Mouse (Mus musculus) layer of hippocampus, postnatal 10 days (tissue): ENCODE measurements at regions not wholly inside any gene's neighbourhood (a gene's known extent, or its start where the extent isn't known, plus 50 kb on each side); places are given as distances from the start of the nearest gene placed in this dataset.
"Not testable (repeated sequence)": the region's sequence is repeated elsewhere in the genome, so short reads cannot be mapped to it uniquely, and the experiment has no call there.

Experiments used
- DNase-seq, 2 experiments: peaks; one replicate each; pipeline ENCODE4 v3.0.0; 2021; ENCODE audit warnings: low spot score in 2 of 2

DNA sequence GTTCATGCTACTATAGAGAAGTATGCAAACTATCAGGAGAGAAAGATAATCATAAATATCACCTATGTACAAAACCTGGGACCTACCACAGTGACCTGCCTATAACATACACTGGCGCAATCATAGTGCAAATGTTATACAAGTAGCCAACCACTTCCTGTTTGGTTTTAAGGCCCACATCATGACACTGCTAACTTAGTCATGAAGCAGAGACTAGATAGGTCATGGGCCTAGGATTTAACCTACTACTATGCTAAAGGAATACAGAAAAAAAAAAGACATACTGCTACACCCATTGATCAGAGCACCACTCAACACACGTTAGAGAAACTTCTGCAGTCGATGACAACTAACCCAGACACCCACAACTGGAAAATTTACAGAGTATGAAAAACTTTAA, 498.6 kb upstream of the Acvr2a start:
- no peak for DNase-seq

DNA sequence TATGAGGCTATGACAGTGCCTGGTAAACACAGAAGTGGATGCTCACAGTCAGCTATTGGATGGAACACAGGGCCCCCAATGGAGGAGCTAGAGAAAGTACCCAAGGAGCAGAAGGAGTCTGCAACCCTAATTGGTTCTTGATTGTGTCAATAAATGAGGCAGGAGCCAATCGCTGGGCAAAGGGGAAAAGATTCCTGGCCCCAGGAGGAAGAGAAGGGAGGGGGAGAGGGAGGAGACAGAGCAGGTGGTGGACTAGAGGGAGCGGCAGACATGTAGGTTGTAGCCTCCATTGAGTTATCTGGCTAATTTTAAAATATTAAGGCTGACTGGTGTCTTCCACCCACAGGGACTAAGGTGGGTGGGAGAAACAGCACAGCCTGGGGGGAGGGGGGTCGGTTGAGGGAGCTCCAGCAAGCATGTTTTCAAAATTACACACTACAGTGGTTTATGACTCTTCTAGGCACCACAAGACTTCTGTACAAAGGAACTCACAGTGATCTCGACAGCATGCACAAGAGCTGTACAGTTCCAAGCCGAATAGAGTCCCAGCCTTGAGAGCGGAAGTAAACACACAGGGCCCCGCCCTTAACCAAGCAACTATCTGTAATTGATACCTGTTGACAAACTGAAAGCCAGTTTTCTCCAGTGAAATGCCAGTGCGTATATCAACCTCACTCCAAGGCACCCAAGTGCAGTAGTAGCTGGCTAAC, 497.6 kb upstream of the Acvr2a start:
- no peak for DNase-seq

DNA sequence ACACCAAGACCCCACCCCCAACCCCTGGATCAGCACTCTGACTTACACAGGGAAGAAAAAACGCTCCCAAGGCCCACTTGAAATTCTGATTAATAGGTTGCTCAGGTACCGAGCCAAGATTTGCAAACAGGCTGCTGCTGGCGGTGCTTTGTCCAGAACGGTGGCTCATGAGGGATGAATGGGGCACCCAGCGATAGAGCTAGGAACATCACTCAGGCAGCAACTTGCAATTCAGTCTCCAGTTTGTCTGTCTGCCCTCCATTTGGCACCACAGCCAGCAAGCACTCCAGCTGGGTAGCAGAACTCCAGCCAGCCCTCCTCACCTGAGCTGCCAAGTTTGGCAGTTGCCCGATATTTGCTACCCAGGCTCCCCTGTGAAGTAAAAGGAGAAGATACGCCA, 496.1 kb upstream of the Acvr2a start:
- DNase-seq = peak in 1 of 2 experiments; percentile 17

DNA sequence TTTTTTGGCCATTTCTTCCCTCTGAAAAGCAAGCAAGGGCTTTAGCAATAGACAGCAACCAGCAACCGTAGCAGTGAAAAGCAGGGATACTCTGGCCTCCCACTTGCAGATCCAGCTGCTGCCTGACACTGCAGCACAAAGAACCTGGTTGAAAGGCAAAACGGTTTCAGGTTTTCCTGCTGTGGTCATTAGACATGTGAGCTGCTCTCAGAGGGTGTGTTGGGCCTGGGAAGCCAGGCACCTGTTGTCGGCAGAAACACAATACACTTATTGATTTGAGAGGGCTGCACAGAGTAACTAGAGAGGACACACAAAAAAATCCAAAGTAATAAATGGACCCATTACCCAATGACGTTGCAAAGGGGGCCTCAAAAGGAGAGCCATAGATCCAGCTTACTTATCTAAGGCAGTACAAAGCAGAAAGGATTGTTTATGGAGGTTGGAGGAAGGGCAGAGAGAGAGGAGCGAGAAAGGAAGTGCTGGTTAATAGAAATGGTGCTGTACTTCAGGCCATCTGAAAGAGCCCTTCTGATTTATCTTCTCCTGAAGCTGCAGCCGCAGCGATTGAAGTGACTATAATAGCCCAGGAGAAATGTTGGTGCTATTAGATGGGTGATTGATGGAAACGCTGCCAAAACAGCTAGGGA, 495.4 kb upstream of the Acvr2a start:
- no peak for DNase-seq

DNA sequence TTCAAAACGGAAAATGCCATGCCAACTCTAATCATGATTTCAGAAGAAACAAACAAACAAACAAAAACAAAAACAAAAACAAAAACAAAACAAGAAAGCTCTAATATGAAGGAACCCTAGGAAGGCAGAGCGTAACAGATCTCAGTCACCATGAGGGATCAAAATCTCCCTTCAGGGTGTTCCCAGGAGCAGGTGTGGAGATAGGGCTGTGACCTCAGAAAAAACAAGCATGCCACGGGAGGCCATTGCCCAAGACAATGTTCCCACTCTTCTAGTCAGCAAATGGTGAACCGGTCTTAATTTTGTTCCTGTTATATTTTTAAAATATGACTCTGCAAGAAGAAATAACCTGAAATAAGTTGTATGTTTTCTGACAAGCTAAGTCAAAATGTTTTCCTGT, 492.4 kb upstream of the Acvr2a start:
- DNase-seq = no peak

DNA sequence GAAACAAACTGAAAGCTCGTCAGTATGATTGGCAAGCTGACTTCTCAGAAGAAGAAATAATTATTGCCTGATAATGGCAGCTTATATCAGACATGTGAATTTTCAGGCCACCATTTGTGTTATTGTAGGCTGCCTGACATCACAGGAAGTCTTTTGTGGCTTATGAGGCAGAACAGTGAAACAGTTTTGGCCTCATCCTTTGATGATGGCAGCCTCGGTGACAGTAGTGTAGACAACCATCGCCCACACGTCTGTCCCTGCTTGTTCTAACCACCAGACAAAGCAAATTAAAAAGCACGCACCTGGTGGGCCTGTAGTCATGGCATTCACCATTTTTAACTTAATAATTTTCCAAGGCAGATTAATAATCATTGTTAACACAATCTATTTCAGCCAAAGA, 491.6 kb upstream of the Acvr2a start:
- DNase-seq = no peak

DNA sequence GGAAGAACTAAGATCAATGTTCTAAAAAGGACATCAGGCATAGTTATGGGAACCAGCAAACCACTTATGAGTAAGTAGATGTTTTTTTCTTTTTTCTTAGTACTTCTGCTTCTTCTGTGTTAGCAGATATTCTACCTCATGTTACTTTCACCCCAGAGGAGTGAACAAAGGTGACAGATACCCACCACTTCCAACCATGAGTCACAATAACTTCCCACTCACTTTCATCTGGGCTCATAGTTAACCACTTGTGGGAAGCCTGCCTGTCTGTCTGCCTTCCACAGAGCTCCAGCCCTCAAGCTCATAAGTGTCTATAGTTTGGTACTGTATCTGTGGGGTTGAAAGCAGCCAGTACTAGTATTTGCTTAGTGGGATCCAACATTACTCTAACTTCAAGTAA, 485.7 kb upstream of the Acvr2a start:
- DNase-seq = no peak

DNA sequence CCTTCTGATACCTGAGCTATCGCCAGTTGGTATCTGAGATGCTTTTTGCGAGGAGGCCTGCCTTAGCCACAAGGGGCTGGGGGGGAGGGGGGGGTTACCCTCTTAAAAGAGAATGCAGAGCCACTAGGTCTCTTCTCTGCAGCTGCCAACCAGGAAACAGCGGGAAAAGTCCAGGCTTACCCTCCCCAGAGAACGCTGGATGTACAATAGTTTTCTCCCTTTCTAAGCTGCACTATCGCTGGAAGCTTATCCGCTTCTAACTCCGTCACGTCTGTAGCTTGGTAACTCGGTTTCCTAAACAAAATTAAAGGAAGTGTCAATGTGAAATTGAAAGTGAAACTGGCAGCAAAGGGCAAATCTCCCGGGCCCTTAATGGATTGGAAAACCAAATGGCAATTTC, 481.1 kb upstream of the Acvr2a start:
- no peak for DNase-seq

DNA sequence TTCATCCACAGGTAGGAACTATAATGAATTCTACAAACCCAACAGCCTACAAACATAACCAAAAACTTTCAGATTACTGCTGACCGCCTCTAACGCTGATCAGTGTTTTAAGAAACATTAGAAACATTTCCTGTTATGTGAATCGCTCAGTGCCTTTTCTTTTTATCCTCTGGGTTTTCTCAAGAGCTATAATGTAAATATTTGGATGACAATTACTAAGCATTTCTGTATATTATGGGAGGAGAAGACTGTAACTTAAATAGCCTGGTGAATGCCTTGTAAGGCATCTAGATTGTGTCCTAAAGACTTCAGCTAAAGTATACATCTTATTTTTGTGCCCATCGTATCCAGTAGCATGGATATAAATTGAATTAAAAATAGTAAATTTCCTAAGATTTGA, 465.9 kb upstream of the Acvr2a start:
- DNase-seq = no peak

DNA sequence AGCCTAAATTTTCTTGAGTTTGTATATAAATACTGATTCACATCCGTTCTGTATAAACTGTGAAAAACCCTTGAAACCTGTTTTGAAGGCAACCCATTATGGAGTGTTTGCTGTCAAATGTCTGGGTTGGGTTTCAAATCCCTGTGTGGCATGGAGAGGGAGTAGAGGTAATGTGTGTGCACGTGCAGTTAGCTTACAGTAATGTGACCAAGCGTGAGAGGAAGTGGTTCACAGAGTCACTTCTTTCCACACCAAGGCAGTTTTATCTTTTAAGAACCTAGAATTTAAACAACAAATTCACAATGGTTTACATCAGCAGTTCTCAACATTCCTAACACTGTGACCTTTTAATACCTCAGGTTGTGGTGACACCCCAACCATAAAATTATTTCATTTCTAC, 464.1 kb upstream of the Acvr2a start:
- DNase-seq = no peak

DNA sequence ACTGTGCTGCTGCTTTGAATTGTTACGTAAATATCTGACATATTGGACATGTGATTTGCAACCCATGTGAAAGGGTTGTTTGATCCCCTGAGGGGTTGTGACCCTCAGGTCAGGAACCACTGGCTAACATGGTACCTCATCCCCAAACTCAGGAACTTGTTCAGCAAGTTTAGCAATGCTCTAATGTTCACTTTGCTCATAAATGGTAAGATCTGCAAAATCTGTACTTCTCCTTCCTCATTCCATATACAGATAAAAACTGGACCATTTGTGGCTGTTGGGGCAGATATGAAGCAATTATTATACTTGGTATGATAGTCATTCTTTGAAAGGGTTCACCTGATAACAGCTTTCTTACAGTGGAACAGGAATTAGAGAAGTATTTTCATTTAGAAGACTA, 463.7 kb upstream of the Acvr2a start:
- DNase-seq = no peak

DNA sequence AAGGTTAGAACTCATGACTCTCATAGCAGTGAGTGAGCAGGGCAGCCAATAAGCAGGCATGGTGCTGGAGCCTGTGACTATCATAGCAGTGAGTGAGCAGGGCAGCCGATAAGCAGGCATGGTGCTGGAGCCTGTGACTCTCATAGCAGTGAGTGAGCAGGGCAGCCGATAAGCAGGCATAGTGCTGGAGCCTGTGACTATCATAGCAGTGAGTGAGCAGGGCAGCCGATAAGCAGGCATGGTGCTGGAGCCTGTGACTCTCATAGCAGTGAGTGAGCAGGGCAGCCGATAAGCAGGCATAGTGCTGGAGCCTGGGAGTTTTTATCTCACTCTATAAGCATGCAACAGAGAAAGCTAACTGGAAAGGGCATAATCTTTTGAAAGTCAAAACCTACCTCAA, 442.3 kb upstream of the Acvr2a start:
- DNase-seq = not testable (repeated sequence)

DNA sequence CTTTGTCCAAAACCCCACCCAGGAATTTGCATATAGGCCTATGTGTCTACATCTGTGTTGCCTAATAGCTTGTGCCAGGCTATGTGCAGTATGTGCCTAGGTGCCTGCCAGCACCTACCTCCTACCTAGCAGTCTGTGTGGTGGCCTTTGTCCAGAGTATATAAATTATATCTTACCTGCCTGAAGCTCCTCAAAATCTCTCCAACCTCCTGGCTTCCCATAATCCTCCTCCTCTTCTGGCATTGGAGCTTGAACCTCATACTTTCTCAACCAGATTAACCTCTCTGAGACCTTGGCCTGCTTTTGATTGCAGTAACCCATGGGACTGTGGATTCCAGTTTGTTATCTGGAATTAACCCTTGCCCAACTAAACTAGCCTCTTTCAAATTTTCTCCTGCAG, 440.8 kb upstream of the Acvr2a start:
- DNase-seq = no peak

DNA sequence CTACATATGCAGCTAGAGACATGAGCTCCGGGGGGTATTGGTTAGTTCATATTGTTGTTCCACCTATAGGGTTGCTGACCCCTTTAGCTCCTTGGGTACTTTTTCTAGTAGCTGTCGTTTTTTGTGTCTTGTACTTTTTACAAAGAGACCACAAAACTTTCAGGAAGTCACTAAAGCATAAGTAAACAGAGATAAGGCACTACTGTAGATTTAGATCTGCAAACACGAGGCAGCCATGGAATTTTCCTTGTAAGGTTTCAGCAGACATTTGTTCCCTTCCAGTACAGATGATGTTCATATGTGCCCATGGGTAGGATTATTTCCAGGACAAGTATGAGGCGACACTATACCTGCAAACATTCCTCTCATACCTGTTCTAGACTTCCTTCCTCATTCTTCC, 439.6 kb upstream of the Acvr2a start:
- no peak for DNase-seq

DNA sequence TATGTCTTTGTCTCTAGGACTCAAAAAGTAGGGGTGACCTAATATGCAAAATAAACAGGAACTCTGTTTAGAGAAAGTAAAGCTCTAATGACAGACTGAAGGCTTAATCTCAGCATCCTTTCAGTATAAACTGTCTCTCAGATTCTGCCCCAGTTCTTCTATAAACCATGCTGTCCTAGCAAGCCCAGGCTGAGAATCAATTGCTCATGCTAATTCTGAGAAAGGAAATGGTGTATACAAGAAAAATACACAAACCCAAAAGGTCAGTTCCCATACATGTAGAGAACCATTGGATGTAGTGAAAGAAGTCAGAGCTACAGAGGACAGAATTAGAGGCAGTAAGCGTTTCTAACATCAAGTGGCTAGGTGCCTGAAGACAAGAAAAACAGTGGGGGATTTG, 435.7 kb upstream of the Acvr2a start:
- DNase-seq = no peak

DNA sequence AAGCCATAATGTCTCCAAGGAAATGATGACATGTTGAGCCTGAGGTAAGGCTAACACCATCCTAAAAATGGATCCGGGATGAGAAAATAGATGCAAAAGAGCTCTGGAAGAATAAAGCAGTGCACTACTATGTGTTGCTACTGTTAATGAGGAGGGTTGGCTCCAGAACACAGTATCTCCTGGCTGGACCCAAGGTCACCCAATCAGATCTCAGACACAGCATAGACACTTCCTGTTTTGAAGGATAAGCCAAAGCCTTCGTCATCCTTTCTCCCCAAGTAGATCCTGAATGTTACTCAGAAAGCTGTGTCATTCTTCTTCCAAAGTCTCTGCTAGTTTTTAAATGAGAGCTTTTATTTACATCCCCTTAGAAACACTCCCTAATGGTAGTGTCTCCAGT, 435.2 kb upstream of the Acvr2a start:
- DNase-seq = no peak

DNA sequence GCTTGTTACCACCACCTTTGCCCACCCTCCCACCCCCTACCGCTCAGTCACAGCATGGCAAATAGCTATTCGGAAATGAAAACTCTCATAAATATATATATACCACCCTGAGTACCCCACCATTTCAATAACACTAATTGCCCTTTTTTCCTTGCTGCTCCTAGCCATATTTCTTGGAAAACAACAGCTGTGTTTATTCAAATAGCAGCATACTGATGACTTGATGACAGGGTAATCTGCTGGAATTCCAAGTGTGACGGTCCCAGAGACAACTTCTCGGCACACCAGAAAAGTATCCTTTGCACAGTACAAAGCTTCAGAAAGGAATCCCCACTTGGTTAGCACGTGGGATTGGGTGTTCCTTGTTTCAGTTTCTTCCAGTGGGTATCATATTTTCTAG, 433.8 kb upstream of the Acvr2a start:
- no peak for DNase-seq

DNA sequence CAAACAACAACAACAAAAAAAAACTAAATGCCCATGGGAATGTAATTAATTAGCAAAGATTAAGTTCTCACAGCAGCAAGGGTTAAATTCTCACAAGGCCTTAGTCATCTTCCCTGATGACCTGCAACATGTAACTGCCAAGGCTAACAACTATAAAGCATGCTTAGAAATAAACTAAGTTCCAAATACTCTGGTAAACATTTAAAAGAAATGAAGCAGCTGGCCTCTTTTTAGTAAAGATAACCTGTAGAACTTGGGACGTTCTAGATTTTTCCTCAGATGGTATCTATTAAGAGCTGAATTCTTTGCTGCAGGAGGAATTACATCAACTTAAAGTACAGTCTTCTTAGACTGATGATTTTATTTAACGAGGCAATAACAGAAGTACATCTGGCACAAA, 433.1 kb upstream of the Acvr2a start:
- DNase-seq = no peak

DNA sequence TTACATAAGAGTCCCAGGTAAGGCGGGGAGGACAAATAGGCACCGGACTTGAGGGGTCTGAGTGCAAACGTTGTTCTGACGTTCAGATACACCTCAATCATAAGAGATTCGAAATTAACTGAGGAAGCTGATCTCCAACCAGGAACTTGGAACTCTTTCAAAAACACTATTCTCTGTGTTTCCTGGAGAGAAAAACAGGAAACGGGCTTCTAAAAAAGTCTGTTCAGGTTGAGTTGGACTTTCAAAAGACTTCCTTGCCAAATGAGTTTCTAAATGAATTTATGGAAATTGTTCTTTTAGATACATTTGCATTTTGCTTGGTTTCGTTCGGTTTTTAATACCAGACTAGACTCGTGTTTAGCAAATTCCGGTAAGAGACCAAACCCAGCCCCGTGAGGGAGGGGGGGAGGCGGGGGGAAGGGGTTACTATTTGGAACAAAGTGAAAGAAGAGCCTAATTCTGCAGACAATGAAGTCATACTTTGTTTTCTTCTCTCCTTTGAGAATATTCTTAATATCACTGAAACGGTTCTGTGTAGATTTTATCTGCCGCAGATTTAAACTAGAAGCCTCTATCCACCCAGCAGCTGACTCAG, 432.3 kb upstream of the Acvr2a start:
- no peak for DNase-seq

DNA sequence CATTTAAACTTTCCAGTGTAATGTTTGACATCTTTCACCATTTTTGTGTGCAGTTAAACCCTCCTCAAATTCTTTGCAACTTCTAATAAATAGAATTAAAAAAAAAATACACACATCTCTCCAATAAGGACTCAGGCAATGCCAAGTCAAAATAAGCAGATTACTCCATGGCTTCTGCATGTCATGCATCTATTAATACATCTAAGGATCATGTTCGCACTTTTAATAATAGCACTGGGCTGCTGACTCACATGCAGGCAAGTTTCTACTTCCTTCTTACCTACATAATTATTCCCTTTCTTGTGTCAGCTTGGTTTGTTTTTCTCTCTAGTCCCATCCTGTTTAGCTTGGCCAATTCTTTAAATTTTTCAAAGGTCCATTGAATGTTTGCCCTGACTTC, 415.4 kb upstream of the Acvr2a start:
- no peak for DNase-seq

DNA sequence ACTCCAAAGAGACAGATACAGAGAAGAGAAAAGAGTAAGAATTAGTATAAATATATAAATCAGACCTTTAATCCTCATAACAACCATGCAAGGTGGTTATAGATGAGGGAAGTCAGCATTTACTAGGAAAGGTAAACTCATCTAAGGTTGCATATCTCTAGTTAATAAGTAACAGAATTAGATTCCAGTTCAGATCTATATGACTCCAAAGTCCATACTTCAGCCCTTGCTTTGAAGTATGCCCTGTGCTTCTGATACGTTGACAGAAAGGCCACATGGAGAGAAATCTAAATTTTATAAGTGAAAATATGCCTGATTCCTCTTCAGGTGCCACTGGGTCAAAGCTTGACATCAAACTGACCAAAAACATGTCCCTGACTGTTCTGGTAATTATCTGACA, 414.7 kb upstream of the Acvr2a start:
- DNase-seq = no peak

DNA sequence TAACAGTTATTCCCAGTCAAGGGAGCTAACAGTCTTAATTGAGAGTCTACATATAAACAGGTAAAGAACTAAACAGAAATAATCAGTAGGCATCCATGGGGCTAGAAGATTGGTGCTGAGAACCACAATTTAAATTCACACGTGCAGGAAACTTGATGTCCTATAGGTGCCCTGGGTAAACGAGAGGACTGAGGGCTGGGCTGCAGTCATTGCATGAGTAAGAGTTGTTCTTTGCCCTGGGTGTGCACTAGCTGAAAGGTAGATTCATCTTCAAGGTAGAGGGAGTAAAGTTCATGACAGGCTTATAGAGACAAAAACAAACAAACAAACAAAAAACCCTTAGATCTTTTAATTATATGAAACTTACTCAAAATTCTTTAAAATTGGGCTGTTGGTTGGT, 411.1 kb upstream of the Acvr2a start:
- no peak for DNase-seq

DNA sequence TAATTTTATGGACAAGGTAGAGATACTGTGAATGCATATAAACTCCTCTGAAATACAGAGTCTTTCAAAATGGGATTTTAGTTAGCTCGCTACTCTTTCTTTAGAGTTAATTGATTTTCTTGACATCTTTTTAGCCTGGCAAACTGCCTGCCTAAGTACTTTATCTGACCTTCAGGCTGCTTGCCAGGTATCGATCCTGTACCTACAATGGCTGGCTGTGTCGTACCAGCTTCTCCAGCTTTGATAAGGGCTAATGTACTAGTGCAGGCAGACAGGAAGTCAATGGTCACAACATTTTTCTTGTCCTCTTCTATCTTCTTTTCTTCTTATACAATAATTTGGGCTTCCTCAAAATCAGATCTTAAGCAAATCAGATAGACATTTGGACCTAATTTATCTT, 409.4 kb upstream of the Acvr2a start:
- no peak for DNase-seq
